Mouse (Mus musculus): Measurements from ENCODE around the gene Il6st.
"Not testable (repeated sequence)": the region's sequence is repeated elsewhere in the genome, so short reads cannot be mapped to it uniquely, and the experiment has no call there.

Il6st gene

DNA sequence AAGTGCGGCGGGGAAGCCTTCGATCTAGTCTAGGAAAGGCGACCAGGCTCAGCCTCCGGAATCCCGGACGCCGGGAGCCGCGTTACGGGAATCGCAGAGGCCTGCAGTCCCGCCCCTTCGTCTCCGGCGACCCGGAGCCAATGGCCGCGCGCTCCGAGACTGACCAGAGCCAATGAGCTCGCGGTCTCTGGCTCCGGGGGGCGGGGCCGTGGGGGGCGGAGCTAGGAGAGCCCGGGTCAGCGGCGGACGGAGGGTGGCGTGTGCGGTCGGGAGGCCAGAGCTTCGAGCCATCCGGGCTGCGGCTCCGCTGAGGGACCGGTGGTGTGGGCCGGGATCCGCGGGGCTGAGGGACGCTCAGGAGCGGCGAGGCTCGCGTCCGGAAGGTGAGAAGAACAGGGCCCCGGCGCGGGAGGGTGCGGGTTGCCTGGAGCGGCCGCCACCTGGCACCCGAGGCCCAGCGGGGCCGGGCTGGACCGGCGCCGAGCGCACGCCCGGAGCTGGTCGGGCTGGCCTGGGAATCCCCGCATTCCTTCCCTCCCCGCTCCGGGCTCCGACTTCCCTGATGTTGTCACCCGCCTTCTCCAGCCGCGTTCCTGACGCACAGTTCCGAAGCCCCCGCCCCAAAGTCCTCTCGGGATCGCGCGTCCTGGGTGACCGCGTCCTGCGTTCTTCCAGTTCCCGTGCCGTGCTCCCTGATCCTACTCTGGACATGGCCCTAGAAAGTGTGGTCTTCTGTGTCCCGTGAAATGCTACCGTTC, at the start of gene Il6st:
Il6st (plus strand) TSS at position 203 of the 758 bp plus-strand sequence.
- DNase-seq: peak; percentile 98

DNA sequence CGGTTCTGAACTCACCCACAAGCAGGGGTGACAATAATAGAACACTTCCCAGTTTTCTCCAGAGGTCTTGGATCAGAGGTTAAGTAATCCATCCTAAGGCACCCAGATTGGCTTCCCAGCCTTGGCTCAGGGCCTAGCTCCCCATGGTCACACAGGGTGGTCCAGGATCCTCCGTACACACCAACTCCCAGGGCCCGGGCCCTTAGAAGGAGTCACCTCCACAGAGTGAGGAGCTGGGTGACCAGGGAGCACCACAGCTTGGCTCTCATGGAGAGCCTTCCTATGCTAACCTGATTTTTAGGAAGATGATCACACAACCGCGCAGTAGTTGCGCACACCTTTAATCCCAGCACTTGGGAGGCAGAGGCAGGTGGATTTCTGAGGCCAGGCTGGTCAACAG, 48.0 kb upstream of the Il6st start:
- no peak for DNase-seq

DNA sequence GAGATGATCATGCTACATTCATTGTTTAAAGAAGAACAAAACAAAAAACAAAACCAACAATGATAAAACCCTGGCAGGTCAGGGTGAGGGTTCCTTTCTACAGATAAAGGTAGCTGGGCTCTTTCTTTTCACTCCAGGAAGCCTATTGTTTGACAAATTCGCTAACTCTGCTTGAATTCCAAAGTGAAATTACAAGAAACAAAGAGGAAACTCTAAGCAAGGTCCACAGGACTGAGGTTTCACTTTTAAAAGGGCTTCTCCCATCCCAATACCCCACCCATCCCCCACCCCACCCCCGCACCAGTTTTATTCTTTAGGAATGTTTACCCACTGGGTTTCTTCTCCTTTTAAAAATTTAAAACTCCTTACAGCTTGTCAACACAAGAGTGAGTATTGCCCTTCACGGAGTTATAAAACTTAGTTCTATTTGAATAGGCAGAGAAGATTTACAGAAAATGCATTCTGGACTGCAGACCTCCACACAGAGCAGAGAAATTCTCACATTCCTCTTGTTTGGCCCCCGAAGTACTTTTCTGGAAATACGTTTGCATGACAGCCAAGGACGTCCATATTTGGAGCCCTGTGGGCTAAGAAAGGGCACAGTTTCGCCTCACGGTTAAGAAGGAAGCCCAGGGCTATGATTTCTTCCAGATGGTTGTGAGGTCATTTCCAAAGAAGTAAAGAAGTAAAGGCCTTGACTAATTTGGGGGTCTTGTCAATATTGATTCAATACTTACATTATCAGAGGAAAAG, 47.3 kb upstream of the Il6st start:
- DNase-seq: no peak

DNA sequence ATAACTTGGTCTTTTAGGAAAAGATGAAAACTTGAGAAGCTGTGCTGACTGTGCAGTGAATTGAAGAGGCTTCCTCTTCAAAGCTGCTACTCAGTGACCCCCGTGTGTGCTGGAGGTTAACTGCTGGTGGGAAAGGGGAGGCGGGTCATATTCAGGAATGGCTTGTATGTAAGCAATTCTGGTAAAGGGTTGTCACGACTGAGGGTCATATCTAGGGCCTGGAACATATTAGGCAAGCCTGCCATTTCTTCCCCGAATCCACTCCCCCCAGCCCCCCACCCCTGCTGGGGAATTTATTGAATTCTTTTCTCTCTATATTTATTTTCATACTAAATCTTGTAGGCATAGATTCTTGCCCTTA, 46.7 kb upstream of the Il6st start:
- no peak for DNase-seq

DNA sequence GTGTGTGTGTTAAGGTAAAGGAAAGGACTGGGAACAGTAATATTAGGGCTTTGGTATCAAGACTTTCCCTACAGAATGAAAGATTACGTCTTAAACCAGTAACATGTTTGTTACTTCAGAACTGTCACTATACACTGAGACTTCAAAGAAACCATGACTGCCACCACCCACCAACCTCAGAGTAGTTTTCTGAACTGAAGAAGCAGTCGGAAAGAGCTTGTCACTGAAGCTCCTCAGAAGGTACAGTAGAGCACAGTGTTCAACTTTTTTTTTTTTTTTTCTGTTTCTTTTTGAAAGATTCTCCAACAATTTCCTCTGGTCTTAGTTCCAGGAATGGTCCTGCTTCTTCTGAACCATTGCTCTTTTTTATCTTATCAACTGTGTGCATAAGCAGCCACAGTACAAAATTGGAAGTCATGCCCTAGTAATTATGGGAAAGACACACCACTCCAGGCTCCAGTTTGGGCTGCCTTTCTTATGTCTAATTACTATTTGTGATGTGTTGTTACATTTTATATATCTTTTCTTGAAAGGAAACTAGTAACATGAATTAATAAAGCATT, 45.9 kb upstream of the Il6st start:
- DNase-seq: no peak

DNA sequence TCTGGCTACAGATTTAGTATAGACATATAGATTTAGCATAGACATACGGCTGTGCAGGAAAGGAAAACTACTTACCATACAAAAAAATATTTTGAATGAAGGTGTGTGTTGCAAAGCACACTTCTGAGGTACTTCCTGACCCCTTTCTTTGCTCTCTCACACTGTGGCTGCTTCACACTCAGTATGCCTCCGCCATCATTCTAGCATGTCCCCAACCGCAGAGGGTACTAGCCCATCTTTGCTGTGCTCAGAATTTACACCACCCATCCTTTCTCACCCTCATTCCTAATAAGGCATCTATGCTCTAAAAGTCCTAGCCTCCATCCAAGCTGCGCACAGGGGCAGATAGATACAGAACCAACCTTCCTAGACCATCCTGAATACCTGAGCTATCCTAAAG, 45.3 kb upstream of the Il6st start:
- no peak for DNase-seq

DNA sequence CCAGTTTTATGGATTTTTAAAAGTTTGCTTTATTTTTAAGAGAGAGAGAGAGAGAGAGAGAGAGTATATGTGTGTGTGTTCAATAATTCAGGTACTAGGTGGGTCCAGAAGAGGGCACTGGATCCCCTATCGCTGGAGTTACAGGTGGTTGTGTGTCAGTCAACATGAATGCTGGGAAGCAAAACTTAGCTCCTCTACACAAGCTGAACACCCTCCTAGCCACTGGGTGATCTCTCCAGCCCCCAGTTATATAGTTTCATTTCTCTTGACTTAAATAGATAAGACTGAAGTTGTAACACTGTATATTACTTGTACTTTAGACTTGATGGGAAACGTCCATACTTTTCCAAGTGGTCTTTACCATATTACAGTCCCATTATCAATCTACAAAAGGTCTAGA, 39.7 kb upstream of the Il6st start:
- no peak for DNase-seq

DNA sequence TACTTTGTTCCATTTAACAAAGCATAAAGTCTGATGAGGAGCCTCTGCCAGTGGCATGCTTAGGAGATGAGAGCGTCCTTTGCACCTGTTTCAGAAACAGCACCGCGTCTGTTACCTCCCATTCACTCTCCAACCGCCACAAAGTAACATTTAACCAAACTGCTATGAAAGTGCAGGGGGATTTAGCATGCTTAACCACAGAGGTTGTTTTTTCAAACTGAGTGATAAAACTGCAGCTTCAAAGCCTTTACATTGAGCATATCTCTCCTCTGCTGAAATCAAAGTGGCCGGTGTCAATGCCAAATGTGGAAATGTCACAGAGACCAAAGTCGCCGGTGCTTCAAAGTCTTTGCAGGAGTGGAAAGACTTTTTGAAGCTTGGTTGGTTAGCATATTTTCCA, 39.2 kb upstream of the Il6st start:
- DNase-seq: no peak

DNA sequence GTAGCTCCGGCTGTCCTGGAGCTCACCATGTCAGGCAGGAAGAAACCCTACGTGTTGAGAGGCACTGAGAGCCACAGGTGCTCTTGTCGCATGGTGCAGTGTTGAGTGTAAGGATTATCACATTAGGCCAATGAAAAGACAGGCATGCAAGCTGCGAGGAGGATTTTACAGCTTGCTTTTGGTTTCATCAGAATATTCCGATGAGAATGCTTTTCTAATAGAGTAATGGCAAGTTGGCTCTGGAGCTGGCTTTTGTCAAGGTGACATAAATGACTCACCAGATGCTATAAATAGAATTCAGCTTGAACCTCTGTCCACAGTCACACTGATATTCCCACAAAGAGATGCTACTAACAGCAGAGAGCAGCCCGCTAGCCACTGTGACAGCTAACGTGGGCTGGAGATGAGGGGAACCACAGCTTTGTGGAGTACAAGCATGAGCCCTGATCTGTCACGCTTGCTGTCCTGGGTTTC, 38.7 kb upstream of the Il6st start:
- no peak for DNase-seq

DNA sequence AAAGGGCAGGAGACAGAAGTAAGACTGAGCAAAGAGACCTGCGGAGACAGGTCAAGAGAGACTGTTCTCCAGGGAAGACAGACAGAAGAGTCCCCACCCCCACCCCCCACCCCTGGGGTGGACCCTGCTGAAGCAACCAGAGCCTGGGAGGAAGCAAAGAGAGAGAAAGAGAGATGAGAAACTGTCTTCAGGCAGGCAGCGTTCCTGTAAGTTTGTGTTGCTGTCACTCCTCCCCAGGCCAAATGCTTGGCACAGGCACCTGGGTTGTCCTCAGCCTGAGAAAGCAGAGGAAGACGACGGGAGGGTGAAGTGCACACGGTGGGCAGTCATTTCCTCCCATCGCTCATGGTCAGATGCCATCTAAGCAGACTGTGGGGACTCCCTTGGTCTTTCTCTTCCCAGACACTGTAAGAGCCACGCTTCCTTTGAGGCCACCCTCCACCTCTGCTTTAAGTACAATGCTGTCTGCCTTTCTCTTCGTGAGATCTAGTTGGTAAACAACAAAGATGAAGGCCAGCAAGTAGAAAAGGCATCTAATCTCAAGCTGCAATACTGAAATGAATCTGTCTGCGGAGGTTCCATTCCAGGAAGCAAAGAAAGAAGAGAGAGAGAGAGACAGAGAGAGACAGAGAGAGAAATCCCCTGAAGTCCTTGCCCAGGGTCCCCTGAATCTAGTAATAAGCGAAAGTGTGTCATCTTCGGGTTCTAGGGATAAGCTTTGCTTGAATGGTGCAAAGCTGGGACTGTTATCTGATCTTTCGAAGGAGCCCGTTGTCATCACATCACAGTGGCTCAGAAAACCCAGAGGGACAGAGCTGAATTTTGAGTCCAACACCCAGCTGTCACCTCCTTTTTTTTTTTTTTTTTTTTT, 37.4 kb upstream of the Il6st start:
- no peak for DNase-seq

DNA sequence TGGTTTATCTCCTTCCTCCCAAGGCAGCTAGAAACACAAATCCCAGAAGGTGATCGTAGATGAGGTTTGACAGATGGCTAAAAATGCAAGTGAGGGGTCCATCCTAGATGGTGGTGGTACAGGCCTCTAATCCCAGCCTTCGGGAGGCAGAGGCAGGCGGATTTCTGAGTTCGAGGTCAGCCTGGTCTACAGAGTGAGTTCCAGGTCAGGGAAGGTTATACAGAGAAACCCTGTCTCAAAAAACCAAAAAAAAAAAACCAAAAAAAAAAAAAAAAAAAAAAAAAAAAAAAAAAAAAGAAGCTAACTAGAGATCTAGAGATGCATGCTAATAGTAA, 36.8 kb upstream of the Il6st start:
- DNase-seq: not testable (repeated sequence)

DNA sequence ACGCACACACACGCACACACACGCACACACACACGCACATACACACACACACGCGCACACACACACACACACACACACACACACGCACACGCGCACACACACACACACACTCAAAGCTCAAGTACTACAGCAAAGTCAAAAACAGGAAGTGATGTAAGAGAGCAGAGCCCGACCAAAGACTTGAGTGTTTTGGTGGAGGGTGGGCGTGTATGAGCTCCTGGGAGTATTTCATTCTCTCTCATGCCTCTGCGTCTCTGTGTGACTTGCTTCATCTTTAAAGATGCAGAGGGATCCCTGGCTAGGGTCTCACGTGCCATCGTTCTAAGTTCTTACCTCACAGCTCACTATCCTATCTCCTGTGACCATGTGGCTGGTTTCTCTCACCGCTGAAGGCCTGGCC, 36.3 kb upstream of the Il6st start:
- no peak for DNase-seq

DNA sequence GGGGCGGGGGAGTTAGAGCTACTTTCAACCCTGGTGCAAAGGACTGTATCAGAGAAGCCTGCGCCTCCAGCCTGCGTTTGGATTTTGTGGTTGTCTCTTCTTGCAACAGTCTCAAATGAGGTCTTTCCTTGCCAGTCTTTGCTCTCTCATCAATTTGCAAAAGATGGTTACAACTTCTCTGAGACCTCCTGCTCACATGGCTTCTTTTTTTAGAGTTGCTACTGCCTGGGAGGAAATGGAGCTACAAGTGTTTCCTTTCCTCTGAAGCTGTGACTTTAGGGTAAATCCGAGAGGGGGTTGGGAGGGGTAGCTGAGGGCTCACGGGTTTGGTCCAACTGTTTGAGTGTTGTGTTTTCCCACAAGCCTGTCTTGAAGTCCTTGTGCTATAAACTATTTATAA, 30.6 kb upstream of the Il6st start:
- DNase-seq: no peak

DNA sequence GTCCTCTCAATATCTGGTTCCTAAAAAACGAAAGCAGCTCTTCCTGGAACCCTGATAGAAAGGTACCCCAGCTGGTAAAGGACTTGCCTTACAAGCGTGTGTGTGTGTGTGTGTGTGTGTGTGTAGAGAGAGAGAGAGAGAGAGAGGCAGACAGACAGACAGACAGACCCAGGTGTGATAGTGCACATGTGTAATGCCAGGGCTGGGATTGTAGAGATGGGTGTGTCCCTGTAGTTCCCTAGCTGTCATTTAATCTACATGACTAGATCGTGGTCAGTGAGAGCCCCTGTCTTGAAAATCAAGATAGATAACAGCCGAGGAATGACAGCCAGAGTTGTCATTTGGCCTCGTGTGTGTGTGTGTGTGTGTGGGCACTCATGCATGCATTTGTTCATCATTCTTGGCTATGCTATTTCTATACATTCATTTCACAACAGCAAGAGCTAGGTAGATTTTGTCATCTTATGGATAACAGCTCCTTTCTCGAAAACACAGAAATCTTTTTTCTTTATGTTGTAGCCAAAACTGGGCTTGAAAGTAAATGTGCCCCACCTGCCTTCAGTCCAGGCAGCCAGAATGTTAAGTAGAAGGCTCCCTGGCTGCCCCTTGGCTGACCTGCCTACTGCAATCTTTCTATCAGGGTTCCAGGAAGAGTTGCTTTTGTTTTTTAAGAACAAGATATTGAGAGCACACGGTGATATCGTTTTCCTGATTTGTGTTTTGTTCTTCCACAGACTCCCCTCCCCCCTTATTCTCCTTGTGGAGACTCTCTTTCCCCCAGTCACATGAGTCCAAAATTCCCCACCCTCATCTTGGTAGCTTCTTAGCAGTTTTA, 28.4 kb upstream of the Il6st start:
- no peak for DNase-seq

DNA sequence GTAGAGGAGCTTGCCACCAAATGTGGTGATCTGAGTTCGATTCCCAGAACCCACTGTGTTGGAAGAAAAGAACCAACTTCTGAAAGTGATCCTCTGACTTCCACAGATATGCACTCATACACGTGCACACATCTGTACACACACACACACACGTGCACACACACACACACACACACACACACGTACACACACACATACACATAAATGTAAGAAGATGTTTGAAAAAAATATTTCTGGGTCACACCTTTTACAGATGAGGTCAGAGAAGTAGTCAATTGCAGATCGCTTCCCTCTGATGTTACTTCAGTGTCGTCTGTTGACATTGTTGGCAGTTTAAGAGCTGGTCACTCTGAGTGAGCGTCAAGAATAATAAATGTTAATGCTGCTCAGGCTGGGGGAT, 27.6 kb upstream of the Il6st start:
- no peak for DNase-seq

DNA sequence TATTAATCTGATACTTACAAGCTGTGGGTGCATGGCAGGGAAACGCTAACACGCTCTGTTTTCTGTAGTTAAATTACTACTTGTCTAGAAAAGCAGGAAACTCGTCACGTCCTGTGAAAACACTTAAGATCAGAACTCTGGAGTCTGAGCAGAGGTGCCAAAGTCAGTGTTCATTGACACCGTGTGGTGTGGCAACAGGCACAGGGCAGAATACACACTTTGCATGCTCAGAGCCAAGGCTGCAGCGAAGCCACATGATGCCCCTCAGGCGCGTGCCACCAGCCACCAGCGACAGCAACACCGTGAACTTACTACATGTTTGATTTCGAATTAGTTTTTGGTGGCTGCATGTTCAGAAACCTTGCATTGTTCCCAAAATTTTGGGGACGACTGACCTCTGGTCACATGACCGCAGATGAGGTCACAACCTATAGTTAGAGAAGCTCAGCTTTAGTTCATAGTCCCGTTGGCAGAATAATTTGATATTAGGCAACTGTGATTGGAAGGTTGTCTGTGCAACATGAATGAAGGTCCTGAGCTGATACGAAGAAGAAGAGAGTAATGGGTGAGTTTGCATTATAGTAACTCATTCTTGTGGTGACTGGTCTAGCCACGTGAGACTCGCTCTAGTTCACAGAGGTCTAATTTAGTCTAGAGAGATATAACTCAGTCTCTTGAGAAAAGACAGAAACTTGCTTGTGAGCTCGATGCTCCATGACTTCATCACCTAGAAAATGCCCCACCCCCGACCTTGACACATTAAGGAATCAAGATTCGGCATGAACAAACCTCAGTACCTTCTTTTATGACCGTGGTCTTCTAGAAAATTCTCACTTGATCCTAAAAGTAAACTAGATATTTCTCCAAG, 25.6 kb upstream of the Il6st start:
- no peak for DNase-seq

DNA sequence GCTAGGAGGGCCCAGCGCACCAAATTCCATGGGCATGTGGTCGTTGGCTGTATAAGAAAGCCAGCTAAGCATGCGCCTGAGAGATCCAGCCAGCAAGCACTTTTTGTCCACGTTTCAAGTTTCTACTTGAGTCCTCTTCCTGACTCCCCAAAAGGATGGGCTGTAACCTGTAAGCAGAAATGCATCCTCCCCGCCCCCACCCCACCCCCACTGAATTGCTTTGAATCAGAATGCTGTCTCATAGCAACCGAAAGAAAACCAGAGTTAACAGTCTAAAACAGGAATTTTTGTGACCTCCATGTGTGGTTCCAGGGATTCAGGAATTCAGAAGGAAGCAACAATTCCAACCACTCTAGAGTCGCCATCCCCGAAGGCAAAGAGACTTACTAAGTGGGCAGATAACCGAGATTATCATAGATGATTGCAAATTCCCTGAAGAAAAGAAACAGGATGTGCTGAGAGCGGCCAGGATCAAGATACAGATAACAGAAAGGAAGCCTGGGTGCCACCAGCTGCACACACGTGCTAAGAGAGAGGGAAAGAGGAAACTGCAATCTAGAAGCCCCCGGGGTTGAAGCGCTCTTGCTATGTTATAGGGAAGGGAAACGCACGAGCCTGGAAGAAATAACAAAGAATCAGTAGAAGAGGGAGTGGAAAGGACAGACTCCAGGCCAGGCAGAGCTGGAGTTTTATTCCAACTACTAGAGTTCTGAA, 24.6 kb upstream of the Il6st start:
- no peak for DNase-seq

DNA sequence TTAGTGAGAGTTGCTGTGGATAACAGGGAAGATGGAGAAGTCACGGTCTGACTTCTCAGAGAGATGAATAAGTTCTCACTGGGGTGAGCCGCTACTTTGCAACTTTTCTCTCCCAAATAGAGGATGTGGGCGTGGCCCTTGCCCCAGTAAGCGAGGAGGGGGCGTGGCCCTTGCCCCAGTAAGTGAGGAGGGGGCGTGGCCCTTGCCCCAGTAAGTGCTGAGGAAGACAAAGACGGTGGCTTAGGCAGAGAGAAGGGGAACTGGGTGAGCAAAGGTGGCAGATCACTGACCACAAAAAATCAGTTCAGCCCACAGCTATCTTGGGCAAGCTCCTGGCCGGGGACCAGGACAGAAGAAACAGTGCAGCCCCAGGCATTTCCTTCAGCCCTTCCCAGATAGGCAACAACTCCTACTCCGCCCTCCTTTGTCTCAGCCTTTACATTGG, 23.9 kb upstream of the Il6st start:
- no peak for DNase-seq

DNA sequence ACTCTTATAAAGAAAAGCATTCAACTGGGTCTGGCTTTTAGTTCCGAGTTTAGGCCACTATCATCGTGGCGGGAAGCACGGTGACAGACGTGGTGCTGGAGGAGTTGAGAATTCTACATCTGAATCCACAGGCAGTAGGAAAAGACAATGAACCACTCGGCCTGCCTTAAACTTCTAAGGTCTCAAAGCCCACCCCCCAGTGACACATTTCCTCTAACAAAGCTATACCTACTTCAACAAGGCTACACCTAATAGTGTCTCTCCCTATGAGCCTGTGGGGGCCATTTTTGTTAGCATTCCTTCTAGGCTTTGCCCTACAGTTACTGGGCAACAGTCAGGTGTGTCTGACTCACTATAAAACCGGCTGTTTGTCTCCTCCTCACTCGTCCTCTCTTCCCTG, 23.2 kb upstream of the Il6st start:
- no peak for DNase-seq

DNA sequence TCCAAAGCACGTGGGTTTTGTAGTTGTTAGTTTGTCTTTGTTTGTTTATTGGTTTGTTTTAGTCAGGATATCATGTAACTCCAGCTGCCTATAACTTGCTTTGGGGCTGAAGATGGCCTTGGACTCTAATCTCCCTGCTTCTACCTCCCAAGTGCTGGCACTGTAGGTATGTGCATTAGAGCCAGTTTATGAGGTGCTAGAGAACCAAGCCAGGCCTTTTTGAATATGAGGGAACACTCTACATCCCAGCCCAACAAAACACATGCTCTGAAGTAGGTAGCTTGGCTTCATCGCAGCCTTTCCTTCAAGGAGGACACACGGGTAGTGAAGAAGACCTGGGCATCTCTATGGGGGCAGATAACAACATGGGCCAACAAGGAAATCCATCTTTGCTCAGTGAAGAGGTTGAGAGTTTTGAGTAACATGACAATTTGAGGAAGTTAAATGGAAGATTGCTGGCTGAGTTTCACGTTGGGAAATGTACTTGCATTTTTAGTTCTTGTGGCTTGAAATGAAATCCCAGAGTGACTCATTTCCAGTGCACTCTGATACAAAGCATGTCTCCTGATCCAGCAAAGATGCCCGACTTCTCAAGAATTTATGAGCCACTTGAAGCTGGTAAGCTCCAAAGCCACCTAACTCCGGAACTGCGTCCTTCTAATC, 20.9 kb upstream of the Il6st start:
- DNase-seq: no peak

All from cerebellum, adult 18-20 months (tissue).